Mouse (Mus musculus): Measurements from ENCODE around the gene Nr6a1.

Gene Nr6a1

DNA sequence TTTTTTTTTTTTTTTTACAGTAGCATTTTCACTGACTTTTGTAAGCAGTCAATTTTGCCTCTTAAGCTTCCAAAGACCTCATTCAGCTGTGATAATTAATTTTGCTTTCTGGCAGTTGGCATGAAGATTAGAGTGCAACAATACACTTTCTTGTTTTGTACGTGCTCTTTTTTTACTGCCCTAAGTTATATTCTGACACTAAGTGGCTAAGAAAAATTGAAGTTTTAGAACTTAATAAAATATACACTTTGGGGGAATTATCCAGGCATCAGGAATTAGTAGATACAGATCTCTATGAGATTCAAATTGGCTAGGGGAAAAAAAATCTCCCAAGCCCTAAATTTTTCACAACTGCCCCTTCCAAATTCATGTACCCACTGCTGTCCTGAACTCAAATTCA is 144.8 kb downstream of the Nr6a1 start:
- DNase-seq (ENCODE audit: low spot score) = no peak

DNA sequence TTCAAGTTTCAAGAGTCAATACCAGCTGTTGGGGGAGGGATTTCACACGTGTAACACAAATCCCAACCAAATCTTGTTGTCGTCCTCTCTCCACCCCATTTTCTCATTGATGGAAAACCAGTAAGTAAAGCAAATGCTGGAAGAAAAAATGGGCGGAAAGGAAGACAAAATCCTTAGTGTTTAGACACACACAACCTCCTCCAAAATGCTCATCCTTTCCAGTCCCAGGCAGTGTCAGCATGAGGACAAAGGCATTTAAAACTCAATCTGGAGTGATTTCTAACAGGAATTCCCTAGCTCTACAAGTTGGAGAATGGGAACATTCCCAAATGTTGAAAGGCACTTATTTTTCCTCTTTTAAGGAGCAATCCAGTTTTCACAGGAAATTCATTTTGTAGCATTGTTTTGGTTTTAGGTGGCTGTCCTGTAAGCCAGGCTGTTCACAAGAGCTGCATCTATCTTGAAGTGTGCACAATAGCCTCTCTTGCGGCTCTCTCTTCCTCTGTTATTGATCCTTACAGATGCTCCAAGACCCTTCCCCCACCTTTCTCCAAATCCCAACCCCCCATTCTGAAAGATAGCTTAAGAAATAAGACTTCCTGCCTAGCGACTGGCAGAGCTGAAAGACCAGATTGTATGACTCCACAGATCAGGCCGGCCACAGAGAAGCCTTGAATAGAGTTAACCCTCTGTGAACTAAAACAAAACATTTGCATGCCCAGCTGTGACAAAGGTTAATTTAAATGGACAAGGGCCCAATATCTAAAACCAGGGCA is 145.4 kb downstream of the Nr6a1 start:
- no peak for DNase-seq (ENCODE audit: low spot score)

DNA sequence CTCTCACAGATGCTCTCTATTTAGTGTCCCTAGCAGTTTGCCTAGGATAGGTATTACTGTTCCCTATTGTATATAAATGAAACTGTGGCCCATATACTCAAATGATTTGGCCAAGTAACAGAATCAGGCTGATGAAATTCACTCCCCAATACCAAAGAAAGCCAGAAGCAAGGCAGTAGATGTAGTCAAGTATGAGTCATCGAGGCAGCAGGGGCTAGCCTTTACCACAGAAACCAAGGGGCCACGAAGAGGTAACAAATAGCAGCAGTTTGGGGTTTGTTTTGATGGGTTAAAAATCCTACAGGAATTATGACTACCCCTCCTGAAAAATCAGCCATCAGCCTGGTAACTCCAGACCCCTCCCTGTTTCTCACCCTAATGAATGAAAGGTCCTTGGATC is 147.5 kb downstream of the Nr6a1 start:
- DNase-seq (ENCODE audit: low spot score) = no peak

DNA sequence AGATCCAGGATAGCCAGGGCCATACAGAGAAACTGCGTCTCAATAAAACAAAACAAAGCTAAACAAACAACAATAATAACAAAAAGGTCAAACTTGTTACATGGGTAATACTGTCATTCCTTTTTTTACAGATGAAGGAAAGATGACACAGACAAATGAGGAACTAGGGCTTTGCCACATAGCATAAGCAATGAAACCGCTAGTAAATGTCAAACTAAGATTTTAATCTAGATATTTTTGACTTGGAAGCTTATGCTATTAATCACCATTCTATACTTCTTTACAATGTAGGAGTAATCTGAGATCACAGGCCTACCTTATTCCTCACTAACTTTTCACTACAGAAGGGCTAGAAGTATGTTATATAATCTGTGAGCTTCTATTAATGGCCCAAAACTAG is 150.2 kb downstream of the Nr6a1 start:
- no peak for DNase-seq (ENCODE audit: low spot score)

DNA sequence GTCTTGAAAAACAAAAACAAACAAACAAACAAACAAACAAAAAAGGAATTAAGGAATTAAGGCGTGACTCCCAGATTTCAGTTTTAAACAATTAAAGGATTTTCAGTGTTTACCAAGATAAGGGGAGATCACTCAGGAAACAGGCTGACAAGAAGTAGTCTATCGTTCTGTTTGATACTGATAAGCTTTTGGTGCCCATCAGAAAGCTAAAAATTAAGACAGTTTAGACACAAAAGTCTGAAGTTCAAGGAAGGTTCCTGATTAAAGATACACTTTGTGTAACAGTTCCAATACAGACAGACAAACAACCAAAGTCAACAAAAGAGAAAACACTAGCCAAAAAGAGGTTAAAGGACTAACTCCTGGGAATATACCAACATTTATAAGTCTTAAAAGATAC is 152.6 kb downstream of the Nr6a1 start:
- DNase-seq (ENCODE audit: low spot score) = no peak

DNA sequence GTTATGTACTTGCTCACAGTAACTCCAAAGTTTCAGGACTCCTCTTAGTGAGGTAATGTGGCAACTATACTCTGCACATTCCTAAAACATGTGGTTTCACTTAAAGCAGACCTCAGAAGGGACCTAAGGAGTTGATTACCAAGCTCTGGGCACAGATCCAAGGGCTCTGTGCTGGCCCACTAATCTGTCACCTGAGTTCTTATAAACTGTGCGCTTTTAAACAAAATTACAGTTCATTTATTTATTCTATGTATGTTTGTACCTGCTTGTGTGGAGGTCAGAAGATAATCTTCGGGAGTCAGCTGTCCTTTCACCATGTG is 156.1 kb downstream of the Nr6a1 start:
- no peak for DNase-seq (ENCODE audit: low spot score)

DNA sequence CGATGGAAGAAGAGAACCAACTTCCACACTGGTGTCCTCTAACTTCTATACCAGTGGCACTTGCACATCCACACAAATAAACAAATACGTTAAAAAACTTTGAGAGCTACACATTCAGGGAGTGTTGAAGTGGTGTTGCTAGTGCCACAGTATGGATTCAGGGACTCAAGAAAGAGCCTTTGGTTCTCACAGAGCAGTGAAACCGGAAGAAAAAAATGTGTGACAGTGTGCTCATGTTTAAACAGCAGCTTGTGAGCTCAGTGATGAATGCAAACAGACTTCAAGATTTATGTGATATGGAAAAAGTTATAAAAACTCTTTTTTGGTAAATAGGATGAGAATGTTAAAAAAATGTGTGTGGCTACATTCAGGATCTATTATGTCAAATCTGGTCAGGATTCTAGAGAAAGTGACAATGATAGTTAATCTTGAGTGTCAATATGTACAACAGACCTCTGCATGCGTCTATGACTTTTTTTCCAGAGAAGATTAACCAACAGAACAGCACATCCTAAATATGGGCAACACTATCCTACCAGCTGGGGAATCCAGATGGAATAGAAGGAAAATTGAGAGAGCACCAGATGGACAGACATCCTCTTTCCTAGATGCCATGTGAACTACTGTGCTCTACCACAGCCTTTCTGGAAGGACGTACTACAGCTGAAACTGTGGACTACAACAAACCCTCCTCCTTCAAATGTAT is 156.6 kb downstream of the Nr6a1 start:
- DNase-seq (ENCODE audit: low spot score) = no peak

DNA sequence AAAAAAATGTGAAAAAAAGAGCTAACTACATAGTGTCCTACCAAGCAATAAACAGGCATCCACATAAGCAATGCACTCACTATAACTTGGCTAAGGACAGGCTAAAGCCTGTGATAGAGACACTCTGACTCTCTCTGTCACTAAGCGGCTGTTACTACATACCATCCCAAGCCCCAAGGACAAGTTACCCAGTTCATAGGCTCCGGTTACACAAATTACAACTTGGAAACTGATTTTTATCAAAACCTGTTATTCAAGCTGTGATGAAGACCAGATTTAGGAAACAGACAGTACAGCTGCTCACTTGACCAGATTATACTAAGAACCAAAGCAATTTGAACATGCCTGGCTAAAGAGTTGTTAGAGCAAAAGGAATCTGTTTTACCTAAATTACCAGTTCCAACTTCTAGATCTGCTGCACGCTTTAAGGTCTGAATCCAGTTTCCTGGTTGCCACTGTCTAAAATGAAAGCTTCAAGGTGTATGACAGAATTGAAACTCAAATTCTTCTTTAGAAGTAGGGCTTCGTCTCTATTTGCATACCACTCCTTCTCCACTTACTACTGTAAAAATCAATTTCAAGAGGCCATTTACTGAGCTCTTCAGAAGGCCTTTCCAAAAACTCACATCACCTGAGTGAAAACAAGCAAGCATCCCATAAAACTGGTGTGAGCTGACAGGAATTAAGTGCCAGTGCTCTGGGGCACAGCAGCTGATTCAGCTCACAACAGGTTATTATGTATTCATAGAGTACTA is 160.1 kb downstream of the Nr6a1 start:
- no peak for DNase-seq (ENCODE audit: low spot score)

DNA sequence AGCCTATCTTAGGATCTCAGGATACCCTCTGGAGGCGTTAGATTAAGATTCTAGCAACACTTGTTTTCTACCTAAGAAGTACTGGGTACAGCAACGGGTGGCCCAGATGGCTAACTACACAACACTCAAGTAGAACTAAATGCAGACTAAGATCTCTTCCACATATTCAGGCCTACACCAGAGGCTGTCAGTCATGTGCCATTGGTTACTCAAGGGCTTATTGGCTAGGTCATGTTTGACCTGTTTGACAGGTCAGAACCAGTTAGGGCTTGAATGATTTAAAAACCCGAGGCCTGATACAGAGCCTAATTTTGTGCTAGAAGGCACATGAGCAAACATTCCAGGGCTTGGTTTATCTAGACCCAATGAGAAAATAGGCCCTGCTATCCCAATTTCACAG is 187.6 kb downstream of the Nr6a1 start:
- no peak for DNase-seq (ENCODE audit: low spot score)

DNA sequence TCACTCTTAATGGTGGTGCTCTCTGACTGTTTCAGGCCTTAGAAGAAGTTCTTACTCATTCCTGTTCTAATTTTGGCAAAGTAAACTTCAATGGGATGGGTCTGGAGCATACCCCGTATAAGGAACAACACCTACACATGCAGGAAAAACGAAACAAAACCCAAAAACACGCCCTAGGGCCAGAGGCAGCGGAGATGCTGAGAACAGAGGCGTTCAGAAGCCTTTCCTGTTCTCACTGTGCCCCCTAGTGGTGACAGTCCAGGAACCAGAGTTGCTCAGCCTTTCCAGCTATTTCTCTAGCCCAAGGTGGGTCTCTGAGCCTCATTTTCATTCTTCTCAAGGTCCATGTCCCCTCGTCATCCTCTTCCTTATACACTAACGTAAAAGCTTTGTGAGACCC is 188.1 kb downstream of the Nr6a1 start:
- DNase-seq (ENCODE audit: low spot score) = peak; percentile 39

DNA sequence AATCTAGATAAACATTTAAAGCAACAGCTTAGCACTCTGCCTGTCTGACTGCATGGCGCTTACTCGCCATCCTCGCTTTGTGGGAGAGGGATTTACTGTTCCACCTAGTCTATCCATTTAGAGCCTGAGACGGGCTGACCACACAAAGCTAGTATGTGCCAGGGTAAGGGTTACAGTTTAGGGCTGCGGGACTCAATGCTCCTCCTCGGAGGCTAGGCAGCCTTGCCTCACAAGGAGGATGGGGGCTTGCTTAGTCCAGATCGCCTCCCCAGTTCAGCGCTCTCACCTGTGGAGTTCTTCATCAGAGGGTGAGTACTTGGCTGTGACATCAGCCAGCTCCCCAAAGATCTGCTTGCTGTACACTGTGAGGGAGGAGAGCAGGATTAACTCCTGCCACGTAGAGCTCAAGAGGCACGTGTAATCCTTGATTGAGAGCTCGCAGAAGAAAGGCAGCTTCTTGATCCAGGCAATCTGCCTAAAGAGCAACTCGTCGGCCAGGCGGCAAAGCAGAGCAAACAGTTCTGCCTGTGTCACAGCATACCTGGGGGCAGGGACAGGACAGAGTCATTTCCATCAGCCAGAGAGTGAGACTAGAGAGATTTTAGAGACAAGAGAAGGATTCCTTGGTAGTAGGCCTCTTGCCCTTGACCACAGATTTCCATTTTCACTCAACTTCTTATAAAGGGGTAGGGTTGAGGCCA is 188.7 kb downstream of the Nr6a1 start:
- DNase-seq (ENCODE audit: low spot score) = no peak

DNA sequence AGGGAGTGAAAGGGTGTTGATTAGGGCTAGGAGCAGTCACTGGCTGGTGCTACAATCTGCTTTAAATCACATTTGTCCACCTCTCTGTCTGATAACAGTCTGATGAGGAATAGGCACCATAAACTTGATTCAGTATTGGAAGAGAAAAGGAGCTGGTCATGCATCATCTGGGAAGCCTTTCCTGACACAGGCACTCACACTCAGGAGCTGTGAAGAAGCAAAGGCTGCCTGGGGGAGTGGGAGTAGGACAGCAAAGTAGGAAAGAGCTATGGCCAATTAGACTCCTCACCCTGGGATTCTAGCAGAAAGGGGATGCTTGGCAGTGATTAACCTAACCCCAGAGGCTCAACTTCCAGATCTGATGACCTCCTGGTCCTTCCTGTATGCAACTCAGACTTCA is 191.7 kb downstream of the Nr6a1 start:
- DNase-seq (ENCODE audit: low spot score) = no peak

DNA sequence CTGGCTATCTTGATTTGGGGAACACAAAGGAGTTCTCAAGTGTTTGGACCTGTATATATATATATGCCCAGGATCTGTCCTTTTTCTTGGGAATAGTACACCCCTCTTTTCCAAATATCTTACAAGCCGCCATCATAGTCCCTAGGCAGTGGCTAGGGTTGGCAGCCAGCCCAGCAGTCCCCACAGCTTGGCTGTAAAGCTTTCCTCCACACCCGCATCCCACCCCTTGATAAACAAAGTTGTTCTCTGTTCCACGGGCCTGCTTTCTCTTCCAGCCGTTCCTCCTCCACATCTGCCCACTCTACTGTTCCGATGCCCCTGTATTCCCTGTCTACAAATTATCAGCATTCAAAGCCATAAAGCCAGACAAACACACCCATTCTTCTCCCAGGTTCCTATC is 192.8 kb downstream of the Nr6a1 start:
- no peak for DNase-seq (ENCODE audit: low spot score)

DNA sequence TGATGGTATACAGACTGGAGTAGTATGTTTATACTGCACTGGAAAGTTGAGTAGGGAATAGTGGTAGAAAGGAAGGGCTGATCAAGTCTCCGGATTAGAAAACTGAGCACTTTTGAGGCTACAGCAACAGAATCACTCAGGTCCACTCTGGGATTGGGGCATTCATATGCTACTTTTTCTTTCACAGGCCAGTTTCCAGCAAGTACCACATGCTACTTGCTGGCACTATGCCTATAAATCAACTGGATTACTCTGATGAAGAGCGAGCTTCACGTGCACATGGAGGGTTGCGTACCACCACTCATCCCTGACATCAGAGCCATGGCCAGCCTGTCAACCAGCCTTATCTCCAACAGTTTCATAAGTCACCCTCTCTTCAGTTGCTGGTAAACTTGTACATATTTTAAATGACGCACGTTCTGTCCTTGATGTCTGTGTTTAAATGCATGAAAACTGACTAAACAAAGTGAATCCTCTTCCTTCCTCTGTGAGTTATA is 197.1 kb downstream of the Nr6a1 start:
- no peak for DNase-seq (ENCODE audit: low spot score)

DNA sequence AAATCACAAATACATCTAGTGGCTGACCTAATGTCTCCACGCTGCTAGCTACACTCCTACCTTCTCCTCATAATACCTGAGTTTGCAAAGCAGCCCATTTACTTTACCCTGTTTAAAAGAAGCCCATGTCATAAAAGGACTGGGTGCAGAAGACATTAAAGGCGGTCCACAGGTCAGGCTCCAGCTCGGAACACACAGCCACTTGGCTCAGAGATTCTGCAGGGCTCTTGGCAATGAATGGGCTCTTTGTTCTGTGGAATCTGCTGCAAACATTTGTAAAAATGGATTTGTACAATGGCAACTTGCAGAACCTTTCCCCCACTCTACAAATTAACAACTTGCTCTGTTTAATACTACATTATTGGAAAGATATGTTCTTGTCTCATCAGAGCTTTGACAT is 202.1 kb downstream of the Nr6a1 start:
- no peak for DNase-seq (ENCODE audit: low spot score)

DNA sequence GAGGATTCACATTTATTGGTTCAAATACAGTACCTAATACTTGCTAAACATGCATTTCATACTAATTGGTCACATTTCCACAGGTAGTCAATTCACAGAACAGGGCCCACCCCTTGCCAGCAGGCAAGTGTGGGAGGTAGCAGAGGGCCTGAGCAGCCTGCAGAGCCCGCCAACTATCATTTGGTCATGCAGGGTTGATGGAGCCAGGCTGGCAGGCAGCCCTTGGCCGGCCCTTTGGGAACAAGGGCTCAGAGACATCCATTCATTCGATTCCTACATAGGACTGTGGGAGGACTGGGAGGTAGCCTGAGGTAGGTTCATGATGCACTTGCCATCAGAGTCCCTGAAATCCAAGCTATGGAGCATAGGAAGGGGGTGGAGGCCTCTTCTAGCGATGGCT is 204.1 kb downstream of the Nr6a1 start:
- DNase-seq (ENCODE audit: low spot score) = no peak

DNA sequence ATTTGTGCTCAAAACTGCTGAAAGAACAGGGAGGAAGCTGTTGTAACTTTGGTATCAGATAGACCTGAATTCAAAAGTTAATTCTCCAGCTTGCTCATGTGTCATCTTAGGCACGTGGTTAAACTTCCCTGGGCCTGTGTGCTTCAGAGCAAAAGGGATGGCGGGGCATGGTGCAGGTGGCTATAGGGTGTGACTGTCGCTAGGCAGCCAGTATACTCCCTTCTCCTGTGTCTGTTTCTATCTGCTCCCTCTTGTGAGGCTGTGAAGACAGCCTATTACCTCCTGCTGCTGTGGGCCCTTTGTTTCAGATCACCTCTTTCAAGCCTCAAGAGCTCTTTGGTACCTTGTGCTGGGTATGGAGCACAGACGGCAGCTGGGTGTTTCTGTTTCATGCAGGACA is 205.4 kb downstream of the Nr6a1 start:
- no peak for DNase-seq (ENCODE audit: low spot score)

DNA sequence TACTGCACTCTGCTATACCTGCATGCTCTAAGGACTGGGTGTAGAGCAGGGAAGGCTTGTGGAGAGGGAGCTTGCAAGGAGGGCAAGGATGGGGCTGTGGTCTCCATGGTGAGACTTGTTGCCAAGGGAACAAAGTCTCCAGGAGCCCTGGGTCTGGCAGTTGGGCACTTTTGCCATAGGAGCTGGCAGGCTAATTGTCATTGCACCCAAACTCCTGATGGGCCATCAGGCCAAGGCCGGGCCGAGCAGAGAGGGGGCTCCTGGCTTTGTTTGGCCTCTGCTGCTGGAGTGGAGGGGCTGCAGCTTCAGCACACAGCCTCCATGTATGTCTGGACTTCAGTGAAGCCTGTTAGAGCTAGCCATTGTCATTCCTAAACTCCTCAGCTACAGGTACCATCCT is 206.8 kb downstream of the Nr6a1 start:
- no peak for DNase-seq (ENCODE audit: low spot score)

DNA sequence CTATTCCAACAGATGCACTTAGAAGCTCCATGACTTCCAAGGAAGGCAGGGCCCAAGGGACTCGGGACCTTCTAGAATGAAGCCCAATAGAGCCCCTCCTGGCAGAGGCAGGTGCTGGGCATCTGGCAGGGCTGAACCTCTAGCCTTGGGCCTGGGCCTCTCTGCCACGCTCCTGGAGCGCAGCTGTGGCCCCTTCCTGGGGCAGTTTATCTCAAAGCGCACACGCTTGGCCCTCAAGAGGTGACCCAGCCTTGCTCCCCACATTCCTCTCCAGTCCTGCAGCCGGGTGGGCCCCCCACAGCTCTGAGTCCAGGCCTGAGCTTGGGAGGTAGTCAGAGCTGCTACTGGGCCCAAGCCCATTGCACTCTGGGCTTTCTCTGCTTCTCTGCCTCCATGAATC is 208.1 kb downstream of the Nr6a1 start:
- DNase-seq (ENCODE audit: low spot score) = no peak

DNA sequence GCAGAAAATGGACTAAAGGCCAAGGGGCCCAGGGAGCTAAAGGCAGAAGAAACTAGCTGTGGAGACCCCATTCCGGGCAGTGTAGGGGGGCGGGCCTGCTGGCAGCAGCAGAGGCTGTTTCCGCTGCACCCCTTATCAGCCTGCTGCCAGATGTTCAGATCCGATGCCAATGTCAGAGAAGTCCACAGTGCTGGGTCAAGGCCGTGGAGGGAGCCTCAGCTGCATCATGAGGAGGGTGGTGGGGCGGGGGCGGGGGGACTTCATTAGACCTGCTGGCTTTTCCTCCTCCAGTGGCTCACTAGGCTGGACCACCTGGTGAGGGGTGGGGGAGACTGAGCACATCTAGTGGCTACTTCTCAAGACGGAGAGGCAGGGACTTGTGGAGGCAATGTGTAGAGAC is 208.8 kb downstream of the Nr6a1 start:
- no peak for DNase-seq (ENCODE audit: low spot score)

DNA sequence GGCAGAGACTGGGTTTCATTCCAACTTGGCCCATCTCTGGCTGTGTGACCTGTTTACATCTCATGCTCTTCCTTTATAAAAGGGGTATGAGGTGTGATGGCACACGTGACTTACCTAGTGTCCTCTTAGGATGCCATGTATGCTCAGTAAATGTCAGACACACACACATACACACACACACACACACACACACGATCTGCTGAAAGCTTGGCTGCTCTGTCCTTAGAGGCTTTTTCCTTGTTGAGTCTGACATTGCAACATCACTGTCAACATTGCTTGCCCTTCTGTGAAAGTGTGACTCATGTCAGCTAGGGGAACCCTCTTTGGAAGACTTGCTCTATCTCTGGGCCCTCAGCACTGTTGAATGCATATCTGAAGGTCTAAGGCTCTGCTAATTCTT is 210.1 kb downstream of the Nr6a1 start:
- DNase-seq (ENCODE audit: low spot score) = no peak

DNA sequence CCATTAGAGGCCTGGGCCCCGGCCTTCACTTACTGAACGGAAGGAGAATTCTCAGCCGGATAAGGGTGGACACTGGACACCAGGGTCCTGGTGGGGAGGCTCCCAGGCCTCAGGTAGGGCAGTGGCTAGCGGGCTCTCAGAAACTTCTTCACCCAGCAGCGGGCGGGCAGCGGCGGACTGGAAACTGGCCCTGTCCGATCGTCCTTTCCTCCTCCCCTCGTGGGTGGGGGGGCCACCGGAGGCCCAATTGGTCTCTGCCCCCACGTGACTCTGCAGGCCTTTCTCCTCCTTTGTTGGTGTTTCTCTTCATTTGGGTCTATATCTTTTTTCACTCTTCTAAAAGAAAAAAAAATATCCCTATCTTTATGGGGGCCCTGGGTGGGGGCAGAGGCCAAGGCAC is 213.2 kb downstream of the Nr6a1 start, which contains the start of gene Nr5a1:
Gene Nr5a1 (minus strand): TSS at position 219 of the 400 bp plus-strand sequence.
- DNase-seq (ENCODE audit: low spot score) = no peak
